Mouse (Mus musculus) large intestine, adult 2 months (tissue): ENCODE measurements around the gene Sobp. TPM values are rescaled to one million over a fixed set of nuclear protein-coding genes. Genes with fewer than 3 reads are reported as not detected.

ENCODE experiments used
- DNase-seq: peaks from one replicate; pipeline ENCODE4 v3.0.0-alpha.2; 2012; ENCODE audit warnings: low read depth, low spot score
- WGBS: fragments of 180-500 bp; shearing (Covaris S2); methylation state at CpG from one replicate; pipeline ENCODE4 v1.1.7; 2018; 5-methylcytosine and 5-hydroxymethylcytosine counted together
- polyA plus RNA-seq: library from polyadenylated mRNA; depleted of rRNA; stranded (reverse); fragments of >200 nt; gene quantifications from 2 replicates; pipeline ENCODE4 v1.2.3, GENCODE M21; 2012; rRNA removed

Sobp gene
- polyA plus RNA-seq, 1 experiment, result 0.57 TPM

GRCm38 (mm10) chr10:42968332-42968731, 206.0 kb downstream of the Sobp start:
- 41% methylated on average over 2 of the region's 2 CpGs for WGBS
- no peak for DNase-seq

- 86% methylated on average over 2 of the region's 2 CpGs for WGBS
- DNase-seq, result no peak
Observed at GRCm38 (mm10) chr10:42963061-42963460, 211.3 kb downstream of the Sobp start.

- no peak for DNase-seq
- 78% methylated on average over 13 of the region's 13 CpGs for WGBS
Observed at GRCm38 (mm10) chr10:42962655-42963054, 211.7 kb downstream of the Sobp start.

GRCm38 (mm10) chr10:42962181-42962601, 212.1 kb downstream of the Sobp start:
- WGBS, result 67% methylated on average over 6 of the region's 6 CpGs
- DNase-seq, result no peak

GRCm38 (mm10) chr10:42961771-42962170, 212.6 kb downstream of the Sobp start:
- WGBS, result 71% methylated on average over 6 of the region's 6 CpGs
- DNase-seq, result no peak

GRCm38 (mm10) chr10:42958686-42959085, 215.6 kb downstream of the Sobp start:
- DNase-seq, result no peak
- WGBS, result 54% methylated on average over 4 of the region's 4 CpGs

- 42% methylated on average over 21 of the region's 21 CpGs for WGBS
- DNase-seq, result no peak
Observed at GRCm38 (mm10) chr10:42957881-42958651, 216.3 kb downstream of the Sobp start.

- no peak for DNase-seq
- WGBS, result 96% methylated on average over 3 of the region's 3 CpGs
Observed at GRCm38 (mm10) chr10:42955205-42955604, 219.1 kb downstream of the Sobp start.

GRCm38 (mm10) chr10:42953601-42954000, 220.7 kb downstream of the Sobp start:
- 74% methylated on average over 5 of the region's 5 CpGs for WGBS
- DNase-seq, result no peak

Other genes starting within 250 kb of the Sobp start
- 0.19 and 0.29 TPM in 2 replicates for gene 9030612E09Rik, start 174 bp upstream of the Sobp start, polyA plus RNA-seq
- 12.7 and 16.2 TPM in 2 replicates for gene Pdss2, start 47.0 kb upstream of the Sobp start, polyA plus RNA-seq